ENCODE assay signal across 19 mouse cellular contexts in genomic region chr3:50922832-50923231, GRCm38 (mm10).
DNase-seq lines count a peak whose midpoint lies in the region; ATAC-seq and TF ChIP-seq lines count a peak whose summit lies in the region.
"Had no signal": no experiment of that assay in that cellular context is flagged by ENCODE, and none has a peak within 500 bp of the region (broad histone marks: within the 10 kb centered on the region; RNA-seq: fewer than 3 reads in every experiment).

No protein-coding gene starts in this region.

- H3K27ac ChIP-seq in layer of hippocampus, adult 2 months: no peak overlapping the region
- no peak overlapping the region for H3K27ac ChIP-seq in forebrain, embryonic 14.5 days (ENCODE audit: low read depth, low read length)
- H3K27ac ChIP-seq: embryonic facial prominence, embryonic 15.5 days; heart, adult 2 months; heart, embryonic 15.5 days; hindbrain, embryonic 10.5 days; hindbrain, embryonic 14.5 days had no signal

- H3K9ac ChIP-seq in forebrain, embryonic 14.5 days (ENCODE audit: low read length): no peak overlapping the region
- H3K9ac ChIP-seq: embryonic facial prominence, embryonic 15.5 days; heart, embryonic 15.5 days; hindbrain, embryonic 14.5 days had no signal

- H3K27me3 ChIP-seq in forebrain, embryonic 14.5 days (replicated peaks; ENCODE audit: control insufficient read depth, insufficient read depth, low read length): no peaks in the 10 kb centered on the region
- no peaks in the 10 kb centered on the region for H3K27me3 ChIP-seq in myocyte (ENCODE audit: control insufficient read depth, insufficient read depth, insufficient read length)
- H3K27me3 ChIP-seq: embryonic facial prominence, embryonic 15.5 days; heart, embryonic 15.5 days had no signal

- ATAC-seq in forebrain, embryonic 14.5 days: no peak
- ATAC-seq: intestine, embryonic 16.5 days had no signal

- H3K4me2 ChIP-seq in forebrain, embryonic 14.5 days (ENCODE audit: low read length): no peak overlapping the region
- H3K4me2 ChIP-seq in myocyte (ENCODE audit: low read depth): peak overlapping the region; percentile 24
- H3K4me2 ChIP-seq: embryonic facial prominence, embryonic 15.5 days; heart, embryonic 11.5 days; heart, embryonic 15.5 days; hindbrain, embryonic 14.5 days had no signal

- no peak for TF ChIP-seq CTCF in layer of hippocampus, adult 2 months (conservative IDR thresholded peaks at IDR 0.05)
- TF ChIP-seq CTCF in brain, embryonic 14.5 days (IDR thresholded peaks at IDR 0.05; ENCODE audit: borderline replicate concordance, extremely low read depth, insufficient read depth, insufficient read length): no peak

- 41% methylated on average over 5 of the region's 5 CpGs for WGBS in forebrain, embryonic 14.5 days

- no peak overlapping the region for H3ac ChIP-seq in myocyte (ENCODE audit: control insufficient read depth, insufficient read length)

- TF ChIP-seq POLR2A in brain, embryonic 14.5 days (IDR thresholded peaks at IDR 0.05; ENCODE audit: borderline replicate concordance, extremely low read depth, insufficient read depth, insufficient read length, poor library complexity, severe bottlenecking): no peak
- no peak for TF ChIP-seq POLR2A in myocyte (IDR thresholded peaks at IDR 0.05; ENCODE audit: insufficient read length, low read depth)

- DNase-seq in layer of hippocampus, adult 2 months (ENCODE audit: low spot score in 2 of 2): no peak
- DNase-seq in layer of hippocampus, postnatal 36 days: no peak
- peak; percentile 53 for DNase-seq in brain, embryonic 14.5 days (ENCODE audit: low read depth)
- DNase-seq in forebrain, embryonic 14.5 days (ENCODE audit: low spot score): peak; percentile 43
- DNase-seq in embryo, embryonic 11 days: no peak
- no peak for DNase-seq in kidney, postnatal 10 days
- DNase-seq: adrenal gland, adult 2 months; adrenal gland, postnatal 25 days; cerebellum, adult 2 months; gastrocnemius, postnatal 10 days; heart, adult 2 months; heart, postnatal 14 days had no signal

- H3K36me3 ChIP-seq in forebrain, embryonic 14.5 days (ENCODE audit: control insufficient read depth, insufficient read depth, low read length): no peaks in the 10 kb centered on the region
- no peaks in the 10 kb centered on the region for H3K36me3 ChIP-seq in myocyte (ENCODE audit: control insufficient read depth, insufficient read depth)
- H3K36me3 ChIP-seq: embryonic facial prominence, embryonic 15.5 days; heart, embryonic 15.5 days; hindbrain, embryonic 10.5 days had no signal

- H3K4me3 ChIP-seq in layer of hippocampus, adult 2 months: peak overlapping the region; percentile 23
- no peak overlapping the region for H3K4me3 ChIP-seq in forebrain, embryonic 14.5 days (ENCODE audit: low read depth, low read length)
- no peak overlapping the region for H3K4me3 ChIP-seq in myocyte
- H3K4me3 ChIP-seq: embryonic facial prominence, embryonic 15.5 days; heart, adult 2 months; heart, embryonic 15.5 days; hindbrain, embryonic 10.5 days had no signal

- peaks cover 9% of the 10 kb centered on the region; the same call in 1 of the 2 replicates for H3K4me1 ChIP-seq in forebrain, embryonic 14.5 days (ENCODE audit: control insufficient read depth, insufficient read depth, low read length)
- H3K4me1 ChIP-seq: embryonic facial prominence, embryonic 15.5 days; heart, embryonic 15.5 days had no signal

- no peaks in the 10 kb centered on the region; the same call in 1 of the 2 replicates for H3K9me3 ChIP-seq in forebrain, embryonic 14.5 days (replicated peaks; ENCODE audit: control insufficient read depth, low read length)
- H3K9me3 ChIP-seq: embryonic facial prominence, embryonic 15.5 days; heart, embryonic 15.5 days; hindbrain, embryonic 10.5 days had no signal

- H3K79me2 ChIP-seq in myocyte (ENCODE audit: control insufficient read depth, insufficient read depth): no peaks in the 10 kb centered on the region

TF ChIP-seq in myocyte, 11 proteins besides CTCF, POLR2A, EP300 and RAD21:
- TF ChIP-seq MYOG (IDR thresholded peaks at IDR 0.05; ENCODE audit: control insufficient read depth in 1 of 3, insufficient read depth in 1 of 3, insufficient read length in 2 of 3, low read depth in 2 of 3): no peak
- no peak for TF ChIP-seq SRF (IDR thresholded peaks at IDR 0.05; ENCODE audit: control insufficient read depth, insufficient read length, low read depth)
- TF ChIP-seq MAX (IDR thresholded peaks at IDR 0.05; ENCODE audit: low read depth): no peak
- no peak for TF ChIP-seq USF1 (IDR thresholded peaks at IDR 0.05; ENCODE audit: low read depth)
- TF ChIP-seq E2F4 (IDR thresholded peaks at IDR 0.05; ENCODE audit: insufficient read depth): no peak

Comparison
In these comparisons a context has a peak if more than half of its experiments do, and no peak if none do; other contexts are left out.
1. DNase-seq: peak in brain, embryonic 14.5 days (single experiment) and forebrain, embryonic 14.5 days (single experiment); none in layer of hippocampus, adult 2 months (0 of 2), layer of hippocampus, postnatal 36 days (0 of 2), embryo, embryonic 11 days (single experiment) and kidney, postnatal 10 days (single experiment).